Comparison of ENCODE assay signal across 18 mouse cellular contexts in genomic region chr6:45413629-45414028, GRCm38 (mm10).
DNase-seq lines count a peak whose midpoint lies in the region; ATAC-seq and TF ChIP-seq lines count a peak whose summit lies in the region.
"Had no signal": no experiment of that assay in that cellular context is flagged by ENCODE, and none has a peak within 500 bp of the region (broad histone marks: within the 10 kb centered on the region; RNA-seq: fewer than 3 reads in every experiment).

No protein-coding gene starts in this region.

- H3K4me2 ChIP-seq in forebrain, embryonic 14.5 days (ENCODE audit: low read length): no peak overlapping the region
- no peak overlapping the region for H3K4me2 ChIP-seq in forebrain, embryonic 12.5 days
- no peak overlapping the region for H3K4me2 ChIP-seq in forebrain, embryonic 16.5 days (ENCODE audit: low read length)
- H3K4me2 ChIP-seq: embryonic facial prominence, embryonic 12.5 days had no signal

- H3K27ac ChIP-seq in forebrain, embryonic 14.5 days (ENCODE audit: low read depth, low read length): no peak overlapping the region
- H3K27ac ChIP-seq in forebrain, embryonic 12.5 days: no peak overlapping the region
- H3K27ac ChIP-seq in forebrain, embryonic 16.5 days (ENCODE audit: low read length): no peak overlapping the region
- H3K27ac ChIP-seq: embryonic facial prominence, embryonic 10.5 days; embryonic facial prominence, embryonic 12.5 days had no signal

- ATAC-seq in forebrain, embryonic 14.5 days: no peak
- ATAC-seq in forebrain, embryonic 12.5 days (ENCODE audit: low FRiP score): no peak
- peak; percentile 57; the same call in 1 of the 2 replicates for ATAC-seq in forebrain, embryonic 16.5 days

- peak; percentile 53 for DNase-seq in forebrain, embryonic 14.5 days (ENCODE audit: low spot score)
- peak; percentile 13 for DNase-seq in brain, adult 2 months (ENCODE audit: low read depth, low spot score)
- DNase-seq in brain, embryonic 14.5 days (ENCODE audit: low read depth): peak; percentile 56
- DNase-seq in urinary bladder, postnatal 10 days (ENCODE audit: low spot score): no peak
- no peak for DNase-seq in thymus, postnatal 0 days (ENCODE audit: low spot score)
- no peak for DNase-seq in lung, postnatal 36 days
- DNase-seq: adrenal gland, adult 2 months; adrenal gland, postnatal 10 days; adrenal gland, postnatal 25 days; cerebellum, adult 11-12 months; cerebellum, adult 2 months; cerebellum, adult 9-10 months; cerebellum, postnatal 10 days; cerebellum, postnatal 25 days had no signal

- no peak for TF ChIP-seq POLR2A in brain, embryonic 14.5 days (IDR thresholded peaks at IDR 0.05; ENCODE audit: borderline replicate concordance, extremely low read depth, insufficient read depth, insufficient read length, poor library complexity, severe bottlenecking)

- H3K4me3 ChIP-seq in forebrain, embryonic 14.5 days (ENCODE audit: low read depth, low read length): no peak overlapping the region
- H3K4me3 ChIP-seq in forebrain, embryonic 12.5 days (replicated peaks): no peak overlapping the region
- no peak overlapping the region for H3K4me3 ChIP-seq in forebrain, embryonic 16.5 days (replicated peaks; ENCODE audit: low read length)
- H3K4me3 ChIP-seq: embryonic facial prominence, embryonic 10.5 days; embryonic facial prominence, embryonic 12.5 days had no signal

- TF ChIP-seq CTCF in brain, embryonic 14.5 days (IDR thresholded peaks at IDR 0.05; ENCODE audit: borderline replicate concordance, extremely low read depth, insufficient read depth, insufficient read length): no peak

- no peaks in the 10 kb centered on the region for H3K27me3 ChIP-seq in forebrain, embryonic 14.5 days (replicated peaks; ENCODE audit: control insufficient read depth, insufficient read depth, low read length)
- H3K27me3 ChIP-seq in forebrain, embryonic 12.5 days: no peaks in the 10 kb centered on the region
- H3K27me3 ChIP-seq in forebrain, embryonic 16.5 days (replicated peaks; ENCODE audit: control insufficient read depth, insufficient read depth, low read length): no peaks in the 10 kb centered on the region
- H3K27me3 ChIP-seq: embryonic facial prominence, embryonic 12.5 days had no signal

- no peaks in the 10 kb centered on the region for H3K4me1 ChIP-seq in forebrain, embryonic 14.5 days (ENCODE audit: control insufficient read depth, insufficient read depth, low read length)
- no peaks in the 10 kb centered on the region for H3K4me1 ChIP-seq in forebrain, embryonic 12.5 days
- no peaks in the 10 kb centered on the region for H3K4me1 ChIP-seq in forebrain, embryonic 16.5 days (replicated peaks; ENCODE audit: control insufficient read depth, insufficient read depth, low read length)
- H3K4me1 ChIP-seq: embryonic facial prominence, embryonic 10.5 days; embryonic facial prominence, embryonic 12.5 days had no signal

- H3K36me3 ChIP-seq in forebrain, embryonic 14.5 days (ENCODE audit: control insufficient read depth, insufficient read depth, low read length): no peaks in the 10 kb centered on the region
- H3K36me3 ChIP-seq in forebrain, embryonic 12.5 days (replicated peaks): no peaks in the 10 kb centered on the region
- no peaks in the 10 kb centered on the region for H3K36me3 ChIP-seq in forebrain, embryonic 16.5 days (ENCODE audit: control insufficient read depth, insufficient read depth)
- H3K36me3 ChIP-seq: embryonic facial prominence, embryonic 10.5 days; embryonic facial prominence, embryonic 12.5 days had no signal

- no peak overlapping the region for H3K9ac ChIP-seq in forebrain, embryonic 14.5 days (ENCODE audit: low read length)
- no peak overlapping the region for H3K9ac ChIP-seq in forebrain, embryonic 12.5 days
- H3K9ac ChIP-seq in forebrain, embryonic 16.5 days (replicated peaks; ENCODE audit: low read depth, low read length): no peak overlapping the region
- H3K9ac ChIP-seq: embryonic facial prominence, embryonic 12.5 days had no signal

- 83% methylated on average over 2 of the region's 2 CpGs for WGBS in forebrain, embryonic 14.5 days
- 83% methylated on average over 2 of the region's 2 CpGs for WGBS in forebrain, embryonic 12.5 days
- 67% methylated on average over 2 of the region's 2 CpGs for WGBS in forebrain, embryonic 16.5 days

- no peaks in the 10 kb centered on the region for H3K9me3 ChIP-seq in forebrain, embryonic 14.5 days (replicated peaks; ENCODE audit: control insufficient read depth, low read length)
- H3K9me3 ChIP-seq in forebrain, embryonic 12.5 days: no peaks in the 10 kb centered on the region
- no peaks in the 10 kb centered on the region for H3K9me3 ChIP-seq in forebrain, embryonic 16.5 days (ENCODE audit: control insufficient read depth, low read length)
- H3K9me3 ChIP-seq: embryonic facial prominence, embryonic 10.5 days; embryonic facial prominence, embryonic 12.5 days had no signal

Comparison
In these comparisons a context has a peak if more than half of its experiments do, and no peak if none do; other contexts are left out.
1. DNase-seq: peak in forebrain, embryonic 14.5 days (single experiment), brain, adult 2 months (single experiment) and brain, embryonic 14.5 days (single experiment); none in urinary bladder, postnatal 10 days (single experiment), thymus, postnatal 0 days (single experiment) and lung, postnatal 36 days (single experiment).